Mouse (Mus musculus) lung, postnatal 14 days (tissue): ENCODE data around the gene Txndc9.
A peak's percentile ranks its signal among the peaks of the same experiment; 100 is the strongest.

ENCODE experiments used
- DNase-seq: peaks from one replicate; pipeline ENCODE4 v3.0.0; 2021

Txndc9 gene

DNA sequence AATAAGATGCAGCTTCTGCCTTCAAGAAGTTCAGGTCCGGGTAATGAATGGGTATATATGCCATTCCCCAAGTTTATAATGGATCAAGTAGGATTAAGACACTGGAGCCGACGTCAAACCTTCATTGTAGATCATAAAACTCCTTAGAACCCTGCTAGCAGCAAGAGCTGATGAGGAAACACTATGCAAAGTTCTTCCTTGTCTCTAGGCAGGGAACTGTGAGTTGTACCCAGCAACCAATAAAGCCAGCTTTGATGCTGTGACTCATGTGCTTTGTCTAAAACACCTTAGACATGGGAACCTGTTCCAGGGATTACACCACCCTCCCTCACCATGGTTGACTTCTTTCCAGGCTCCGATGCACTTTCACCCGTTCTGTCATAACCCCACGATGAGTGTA lies 28.9 kb downstream of the Txndc9 start:
- DNase-seq: no peak

GRCm38 (mm10) chr1:37965571-37965970 lies 32.1 kb downstream of the Txndc9 start:
- no peak for DNase-seq

- DNase-seq: peak; percentile 8
Observed at GRCm38 (mm10) chr1:37959486-37959885, 38.2 kb downstream of the Txndc9 start.

- no peak for DNase-seq
Observed at GRCm38 (mm10) chr1:37958516-37958915, 39.2 kb downstream of the Txndc9 start.

DNA sequence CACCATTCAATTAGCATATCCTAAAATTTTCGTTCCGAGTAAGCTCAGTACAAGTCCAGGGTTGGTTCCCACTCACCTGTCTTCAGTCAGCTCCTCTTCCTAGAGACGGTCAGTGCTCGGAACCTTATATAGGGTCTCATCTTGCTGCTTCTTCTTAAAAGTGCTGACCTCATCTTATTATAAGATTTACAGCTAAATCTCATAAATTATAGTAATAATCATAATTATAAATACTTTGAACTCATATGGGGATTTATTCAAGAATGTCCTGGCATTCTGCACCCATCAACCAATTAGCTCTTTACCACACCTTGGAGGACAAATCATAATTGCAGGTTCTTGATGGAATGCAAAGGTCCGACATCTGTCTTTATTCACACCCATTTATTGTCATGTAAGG lies 40.0 kb downstream of the Txndc9 start, which contains the start of gene Lyg1:
Lyg1 (minus strand) TSS at position 101 of the 400 bp plus-strand sequence.
- DNase-seq: no peak

DNA sequence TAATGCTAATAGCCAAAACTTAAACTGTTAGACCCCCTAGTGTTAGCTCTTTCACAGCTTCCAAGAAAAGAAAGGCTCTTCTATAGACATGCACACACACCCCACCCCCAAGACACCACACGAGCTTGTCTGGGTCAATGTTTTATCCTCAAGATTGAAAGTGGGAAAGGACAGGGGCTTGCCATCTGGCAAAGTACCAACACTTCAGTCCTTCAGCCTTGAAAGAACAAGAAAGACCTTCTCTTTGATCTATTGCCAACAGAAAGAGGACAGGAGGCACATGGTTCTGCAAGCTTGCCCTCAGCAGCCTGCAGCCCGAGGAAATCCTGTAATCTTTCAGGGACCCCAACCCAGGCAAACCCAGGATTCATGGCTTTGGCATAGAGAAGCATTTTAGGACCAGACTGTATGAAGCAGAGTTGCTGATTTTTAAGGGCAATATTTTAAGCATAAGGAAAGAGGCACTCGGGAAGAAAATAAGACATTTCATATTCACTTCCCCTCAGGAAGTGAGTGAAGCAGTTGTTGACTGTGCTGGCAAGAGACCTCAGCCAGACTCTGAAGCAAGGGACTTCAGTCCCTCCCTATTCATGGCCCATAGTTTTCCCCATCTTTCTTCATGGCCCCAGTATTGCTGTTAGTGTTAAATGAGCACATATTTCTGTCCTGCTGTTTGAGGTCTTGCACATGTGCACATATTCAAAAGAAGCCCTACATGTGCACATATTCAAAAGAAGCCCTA lies 40.8 kb downstream of the Txndc9 start:
- DNase-seq: peak; percentile 12

DNA sequence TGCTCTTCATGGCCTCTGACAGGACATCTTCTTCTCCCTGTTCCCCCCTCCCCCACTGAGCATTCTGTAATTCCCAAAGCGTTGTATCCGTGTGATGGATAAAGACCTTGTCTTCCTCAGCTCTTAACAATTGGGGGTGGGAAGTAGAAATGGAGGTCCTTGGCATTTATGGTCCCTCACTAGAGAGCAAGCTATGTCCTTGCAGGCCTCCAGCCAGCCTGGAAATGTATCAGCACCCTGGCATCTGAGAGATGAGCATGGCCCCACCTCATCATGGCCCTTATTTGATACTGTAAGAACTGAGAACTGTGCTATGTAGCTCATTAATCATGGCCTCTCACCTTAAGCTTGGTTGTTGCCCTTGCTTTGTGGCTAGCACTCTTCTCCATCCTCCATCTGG lies 42.4 kb downstream of the Txndc9 start:
- DNase-seq: no peak

- no peak for DNase-seq
Observed at GRCm38 (mm10) chr1:37954786-37955185, 42.9 kb downstream of the Txndc9 start.

GRCm38 (mm10) chr1:37948906-37949305 lies 48.8 kb downstream of the Txndc9 start:
- no peak for DNase-seq
